Mouse (Mus musculus): ENCODE measurements at regions not wholly inside any gene's neighbourhood (a gene's known extent, or its start where the extent isn't known, plus 50 kb on each side); places are given as distances from the start of the nearest gene placed in this dataset.
A peak's percentile ranks its signal among the peaks of the same experiment; 100 is the strongest.

DNA sequence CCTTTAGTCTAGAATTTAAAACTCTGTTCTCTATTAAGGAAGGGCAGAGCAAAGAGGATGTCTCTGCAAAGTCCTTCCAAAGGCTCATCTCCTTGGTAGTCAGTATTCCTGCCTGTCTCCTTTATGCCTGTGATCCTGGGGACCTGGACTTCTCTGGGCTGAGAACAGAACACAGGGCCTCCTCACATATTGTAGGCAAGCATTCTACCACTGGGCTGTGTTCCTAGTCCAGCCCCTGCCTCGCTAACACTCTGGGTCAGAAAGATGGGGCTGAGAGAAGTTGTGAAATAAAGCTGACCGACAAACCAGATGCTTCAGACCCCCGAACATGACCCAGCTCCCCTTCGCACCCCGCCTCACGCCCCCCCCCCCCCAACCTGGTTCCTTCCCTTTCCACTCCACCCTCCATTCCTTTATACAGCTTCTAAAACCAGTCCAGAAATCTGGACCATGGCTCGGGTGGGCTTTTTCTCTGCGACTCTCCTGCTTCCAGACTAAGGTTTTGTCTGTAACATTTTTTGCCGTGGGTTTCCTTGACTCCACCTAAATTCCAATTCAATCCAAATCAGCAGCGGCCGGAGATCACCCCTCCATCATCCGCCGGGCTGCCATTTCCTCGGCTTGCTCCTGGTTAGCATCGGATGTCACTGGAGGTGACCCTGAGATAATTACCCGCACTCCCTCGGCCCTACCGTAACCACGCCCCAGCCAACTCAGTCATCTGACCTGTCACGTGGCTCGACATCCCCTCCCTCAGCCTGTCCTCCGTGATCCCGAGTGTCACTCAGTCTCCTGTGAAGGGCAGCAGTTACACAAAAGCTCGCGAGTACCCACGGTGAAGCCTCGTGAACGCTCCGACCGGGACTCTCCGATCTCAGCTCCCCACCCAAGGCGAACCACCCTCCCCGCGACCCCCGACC lies 89.3 kb upstream of the Synm start:
- peaks cover 6% of the 10 kb centered on the region for H3K4me1 ChIP-seq (replicated peaks; ENCODE audit: control insufficient read depth, insufficient read depth, low read length)
- H3K9ac ChIP-seq (replicated peaks; ENCODE audit: low read depth, low read length), result peak overlapping the region; percentile 68
- H3K4me2 ChIP-seq (ENCODE audit: low read length), result peak overlapping the region; percentile 82
- WGBS, result 1% methylated on average over 35 of the region's 35 CpGs
- H3K4me3 ChIP-seq (replicated peaks; ENCODE audit: low read length), result peak overlapping the region; percentile 57
- ATAC-seq, result peak; percentile 94
- H3K36me3 ChIP-seq (ENCODE audit: control insufficient read depth, insufficient read depth), result no peaks in the 10 kb centered on the region
- no peaks in the 10 kb centered on the region for H3K27me3 ChIP-seq (replicated peaks; ENCODE audit: control insufficient read depth, insufficient read depth, low read length)
- H3K27ac ChIP-seq (ENCODE audit: low read length), result no peak overlapping the region
- H3K9me3 ChIP-seq (ENCODE audit: control insufficient read depth, low read length), result no peaks in the 10 kb centered on the region

DNA sequence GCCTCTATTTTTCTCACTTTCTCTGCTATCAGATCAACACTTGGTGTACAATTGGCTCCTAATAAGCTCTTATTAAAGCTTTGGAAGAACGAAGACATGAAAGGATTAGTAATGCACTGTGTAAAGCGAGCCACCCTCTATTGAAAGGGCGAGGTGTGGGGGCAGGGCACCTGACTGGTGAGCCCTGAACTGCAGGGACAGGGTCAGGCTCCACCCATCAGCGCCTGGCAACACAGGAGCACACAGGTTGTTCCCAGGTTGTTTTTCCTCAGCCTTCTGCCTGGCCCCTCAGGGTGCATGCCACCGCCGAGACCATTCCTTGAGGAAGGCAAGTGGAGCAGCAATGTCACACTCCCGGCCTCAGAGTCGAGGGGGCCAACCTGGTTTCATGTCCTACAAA lies 87.3 kb upstream of the Synm start:
- Histone ChIP-seq H3K9ac (replicated peaks; ENCODE audit: low read depth, low read length) (no peak overlapping the region), H3K4me2 (ENCODE audit: low read length) (no peak overlapping the region), H3K4me3 (replicated peaks; ENCODE audit: low read length) (no peak overlapping the region), H3K36me3 (ENCODE audit: control insufficient read depth, insufficient read depth) (no peaks in the 10 kb centered on the region), H3K27ac (ENCODE audit: low read length) (no peak overlapping the region), H3K9me3 (ENCODE audit: control insufficient read depth, low read length) (no peaks in the 10 kb centered on the region), H3K27me3 (replicated peaks; ENCODE audit: control insufficient read depth, insufficient read depth, low read length) (no peaks in the 10 kb centered on the region), H3K4me1 (replicated peaks; ENCODE audit: control insufficient read depth, insufficient read depth, low read length) (peaks cover 6% of the 10 kb centered on the region)
- WGBS, result 11% methylated on average over 8 of the region's 8 CpGs
- ATAC-seq, result no peak

DNA sequence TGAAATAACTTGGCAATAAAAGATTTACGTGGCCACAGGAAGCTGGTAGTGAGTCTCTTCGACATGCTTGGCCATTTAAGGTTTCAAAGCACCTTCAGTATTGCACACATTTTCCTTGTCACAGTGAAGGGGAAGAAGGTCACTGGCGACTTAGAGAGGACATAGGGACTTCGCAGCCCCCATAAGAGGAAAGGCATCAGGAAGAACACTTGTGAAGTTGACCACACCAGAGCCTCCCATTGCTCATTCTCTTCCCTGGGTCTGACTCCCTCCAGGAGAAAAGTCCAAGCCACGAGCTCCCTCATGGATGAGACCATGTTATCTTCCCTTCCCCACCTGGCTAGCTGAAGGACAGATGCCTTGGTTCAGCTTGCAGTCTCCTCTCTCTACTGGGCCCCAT lies 77.4 kb upstream of the Synm start:
- WGBS, result 90% methylated on average over 5 of the region's 5 CpGs
- Histone ChIP-seq H3K27ac (ENCODE audit: low read length) (no peak overlapping the region), H3K36me3 (ENCODE audit: control insufficient read depth, insufficient read depth) (no peaks in the 10 kb centered on the region), H3K4me2 (ENCODE audit: low read length) (no peak overlapping the region), H3K9me3 (ENCODE audit: control insufficient read depth, low read length) (peaks cover 3% of the 10 kb centered on the region; the same call in 1 of the 2 replicates), H3K9ac (replicated peaks; ENCODE audit: low read depth, low read length) (no peak overlapping the region), H3K4me3 (replicated peaks; ENCODE audit: low read length) (no peak overlapping the region), H3K27me3 (replicated peaks; ENCODE audit: control insufficient read depth, insufficient read depth, low read length) (no peaks in the 10 kb centered on the region), H3K4me1 (replicated peaks; ENCODE audit: control insufficient read depth, insufficient read depth, low read length) (0 out of 2 replicates have a peak, but pooled peaks cover 2% of the 10 kb centered on the region)
- no peak for ATAC-seq

DNA sequence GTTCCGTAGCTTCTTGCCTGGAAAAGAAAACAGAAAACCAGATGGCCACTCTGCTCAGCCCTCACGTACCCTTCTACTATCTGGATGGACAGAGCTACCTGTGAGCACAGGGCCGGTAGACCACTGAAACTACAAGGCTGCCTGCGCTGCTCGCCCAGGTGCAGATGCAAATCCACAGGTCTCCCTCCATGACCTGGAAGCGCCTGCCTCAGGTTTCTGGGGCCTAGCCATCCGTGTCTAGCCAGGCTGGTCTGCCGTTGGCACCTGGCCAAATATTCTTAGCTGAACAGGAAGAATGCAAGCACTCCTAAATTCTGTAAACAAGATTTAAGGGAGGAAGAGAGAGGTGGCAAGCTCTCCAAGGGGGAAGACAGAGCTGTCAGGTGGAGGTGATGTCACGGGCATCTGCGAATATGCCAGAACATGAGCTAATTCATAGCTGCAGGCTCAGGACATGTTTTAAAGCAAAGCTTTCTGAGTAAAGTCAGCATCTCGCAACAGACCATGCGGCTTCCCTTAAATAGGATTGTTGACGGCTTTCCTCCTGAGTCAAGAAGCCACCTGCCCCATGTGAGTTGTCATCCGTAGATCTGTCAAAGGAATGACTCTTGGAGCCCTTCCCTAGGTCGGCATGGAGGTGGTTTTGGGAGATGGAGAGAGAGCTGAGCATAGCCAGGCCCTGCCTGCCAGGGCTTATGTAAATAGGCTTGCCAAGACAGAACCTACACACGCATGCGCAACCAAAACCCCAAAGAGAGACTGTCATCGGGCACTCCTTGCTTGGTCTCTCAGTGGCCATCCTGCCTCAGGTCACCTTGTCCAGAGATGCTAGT lies 76.8 kb upstream of the Synm start:
- Histone ChIP-seq H3K27me3 (replicated peaks; ENCODE audit: control insufficient read depth, insufficient read depth, low read length) (no peaks in the 10 kb centered on the region), H3K27ac (ENCODE audit: low read length) (no peak overlapping the region), H3K4me3 (replicated peaks; ENCODE audit: low read length) (no peak overlapping the region), H3K36me3 (ENCODE audit: control insufficient read depth, insufficient read depth) (no peaks in the 10 kb centered on the region), H3K4me1 (replicated peaks; ENCODE audit: control insufficient read depth, insufficient read depth, low read length) (0 out of 2 replicates have a peak, but pooled peaks cover 2% of the 10 kb centered on the region), H3K9ac (replicated peaks; ENCODE audit: low read depth, low read length) (no peak overlapping the region), H3K9me3 (ENCODE audit: control insufficient read depth, low read length) (peaks cover 3% of the 10 kb centered on the region; the same call in 1 of the 2 replicates), H3K4me2 (ENCODE audit: low read length) (no peak overlapping the region)
- 77% methylated on average over 18 of the region's 18 CpGs for WGBS
- ATAC-seq, result no peak

DNA sequence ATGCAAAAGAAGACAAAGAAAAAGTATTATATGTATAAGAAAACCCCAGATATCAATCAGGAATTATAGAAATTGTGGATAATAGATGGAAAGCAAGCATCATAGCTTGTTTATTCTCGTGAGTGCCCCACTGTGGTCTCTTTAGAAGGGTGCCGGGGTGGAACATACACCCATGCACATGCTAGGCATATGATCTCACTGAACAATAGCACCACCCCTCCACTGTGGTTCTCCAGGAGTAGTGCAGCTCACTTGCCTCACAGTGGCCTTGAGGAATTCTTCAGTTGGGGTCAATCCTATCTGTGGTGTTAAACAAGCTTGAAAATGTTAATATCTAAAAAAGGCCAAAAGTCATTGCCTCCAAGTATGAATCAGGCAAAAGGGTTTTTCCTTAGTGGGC lies 72.2 kb upstream of the Synm start:
- no peaks in the 10 kb centered on the region for H3K36me3 ChIP-seq (ENCODE audit: control insufficient read depth, insufficient read depth)
- peaks cover 7% of the 10 kb centered on the region; the same call in 1 of the 2 replicates for H3K4me1 ChIP-seq (replicated peaks; ENCODE audit: control insufficient read depth, insufficient read depth, low read length)
- no peak overlapping the region for H3K9ac ChIP-seq (replicated peaks; ENCODE audit: low read depth, low read length)
- no peaks in the 10 kb centered on the region for H3K27me3 ChIP-seq (replicated peaks; ENCODE audit: control insufficient read depth, insufficient read depth, low read length)
- 85% methylated on average over 2 of the region's 2 CpGs for WGBS
- no peak for ATAC-seq
- H3K9me3 ChIP-seq (ENCODE audit: control insufficient read depth, low read length), result no peaks in the 10 kb centered on the region; the same call in 1 of the 2 replicates
- H3K4me3 ChIP-seq (replicated peaks; ENCODE audit: low read length), result no peak overlapping the region
- no peak overlapping the region for H3K4me2 ChIP-seq (ENCODE audit: low read length)
- H3K27ac ChIP-seq (ENCODE audit: low read length), result no peak overlapping the region

DNA sequence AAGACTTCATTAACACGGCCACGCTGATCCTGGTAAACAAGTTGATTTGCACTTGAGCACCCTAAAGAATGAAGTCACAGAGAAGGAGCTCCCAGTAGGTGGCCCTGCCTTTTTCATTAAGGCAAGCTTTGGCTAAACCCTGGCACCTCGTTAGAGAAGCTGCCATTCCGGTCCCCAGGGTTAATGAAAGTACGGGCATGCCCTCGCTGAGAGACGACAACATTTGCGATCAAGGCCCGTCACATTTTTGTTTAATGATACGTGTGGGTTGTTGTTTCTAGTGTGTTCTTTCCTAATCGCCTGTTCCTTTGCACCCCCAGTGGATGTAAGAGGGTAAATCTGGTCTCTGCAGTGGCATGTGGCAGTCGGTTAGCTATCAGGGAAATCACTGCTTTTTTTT lies 67.8 kb upstream of the Synm start:
- WGBS, result 18% methylated on average over 12 of the region's 12 CpGs
- ATAC-seq, result no peak
- Histone ChIP-seq H3K4me3 (replicated peaks; ENCODE audit: low read length) (no peak overlapping the region), H3K4me2 (ENCODE audit: low read length) (no peak overlapping the region), H3K9ac (replicated peaks; ENCODE audit: low read depth, low read length) (no peak overlapping the region), H3K4me1 (replicated peaks; ENCODE audit: control insufficient read depth, insufficient read depth, low read length) (peaks cover 9% of the 10 kb centered on the region; the same call in 1 of the 2 replicates), H3K27ac (ENCODE audit: low read length) (no peak overlapping the region), H3K9me3 (ENCODE audit: control insufficient read depth, low read length) (no peaks in the 10 kb centered on the region), H3K27me3 (replicated peaks; ENCODE audit: control insufficient read depth, insufficient read depth, low read length) (no peaks in the 10 kb centered on the region), H3K36me3 (ENCODE audit: control insufficient read depth, insufficient read depth) (no peaks in the 10 kb centered on the region)

DNA sequence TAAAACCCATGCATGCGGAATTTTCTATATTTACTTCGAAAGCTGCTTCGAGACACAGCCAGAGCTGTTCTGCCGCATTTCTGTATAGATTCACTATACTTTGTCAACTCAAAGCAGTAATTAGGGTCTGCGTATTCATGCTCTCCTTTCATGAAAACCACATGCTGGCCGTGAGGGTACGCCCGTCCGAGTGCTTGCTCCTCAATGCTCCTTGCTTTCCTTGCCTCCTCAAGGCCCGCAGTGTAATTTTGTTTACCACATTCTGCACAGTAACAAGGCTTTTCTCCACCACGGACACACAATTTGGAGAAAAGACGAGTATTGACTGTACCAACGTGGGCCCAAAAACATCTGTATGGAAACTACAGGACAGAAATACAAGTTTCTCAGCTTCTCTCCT lies 67.4 kb upstream of the Synm start:
- Histone ChIP-seq H3K9me3 (ENCODE audit: control insufficient read depth, low read length) (no peaks in the 10 kb centered on the region), H3K27me3 (replicated peaks; ENCODE audit: control insufficient read depth, insufficient read depth, low read length) (no peaks in the 10 kb centered on the region), H3K27ac (ENCODE audit: low read length) (no peak overlapping the region), H3K9ac (replicated peaks; ENCODE audit: low read depth, low read length) (no peak overlapping the region), H3K4me1 (replicated peaks; ENCODE audit: control insufficient read depth, insufficient read depth, low read length) (peaks cover 9% of the 10 kb centered on the region; the same call in 1 of the 2 replicates), H3K4me2 (ENCODE audit: low read length) (no peak overlapping the region), H3K36me3 (ENCODE audit: control insufficient read depth, insufficient read depth) (no peaks in the 10 kb centered on the region), H3K4me3 (replicated peaks; ENCODE audit: low read length) (no peak overlapping the region)
- 21% methylated on average over 13 of the region's 13 CpGs for WGBS
- ATAC-seq, result no peak

DNA sequence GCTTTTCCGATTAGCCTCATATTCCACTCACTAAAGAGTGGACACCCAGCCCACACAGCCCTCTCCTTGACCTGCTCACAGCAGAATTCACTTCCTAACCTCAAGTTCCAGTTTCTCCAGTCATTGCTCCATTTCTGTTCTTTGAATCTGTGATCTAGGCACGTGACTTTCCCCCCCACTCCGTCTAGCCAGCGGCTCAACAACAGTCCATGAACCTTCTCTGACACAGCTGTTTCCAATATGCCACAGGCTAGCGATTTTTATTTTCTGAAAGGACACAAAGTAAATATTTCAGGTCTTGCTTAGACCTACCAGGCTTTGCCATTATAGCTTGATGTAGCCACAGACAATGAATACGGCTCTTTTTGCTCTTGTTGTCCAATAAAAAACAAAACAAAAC lies 66.8 kb upstream of the Synm start:
- no peaks in the 10 kb centered on the region for H3K9me3 ChIP-seq (ENCODE audit: control insufficient read depth, low read length)
- ATAC-seq, result no peak
- peaks cover 9% of the 10 kb centered on the region; the same call in 1 of the 2 replicates for H3K4me1 ChIP-seq (replicated peaks; ENCODE audit: control insufficient read depth, insufficient read depth, low read length)
- no peaks in the 10 kb centered on the region for H3K36me3 ChIP-seq (ENCODE audit: control insufficient read depth, insufficient read depth)
- H3K4me2 ChIP-seq (ENCODE audit: low read length), result no peak overlapping the region
- H3K27me3 ChIP-seq (replicated peaks; ENCODE audit: control insufficient read depth, insufficient read depth, low read length), result no peaks in the 10 kb centered on the region
- WGBS, result 80% methylated on average over 6 of the region's 6 CpGs
- no peak overlapping the region for H3K27ac ChIP-seq (ENCODE audit: low read length)
- H3K4me3 ChIP-seq (replicated peaks; ENCODE audit: low read length), result no peak overlapping the region
- H3K9ac ChIP-seq (replicated peaks; ENCODE audit: low read depth, low read length), result no peak overlapping the region

DNA sequence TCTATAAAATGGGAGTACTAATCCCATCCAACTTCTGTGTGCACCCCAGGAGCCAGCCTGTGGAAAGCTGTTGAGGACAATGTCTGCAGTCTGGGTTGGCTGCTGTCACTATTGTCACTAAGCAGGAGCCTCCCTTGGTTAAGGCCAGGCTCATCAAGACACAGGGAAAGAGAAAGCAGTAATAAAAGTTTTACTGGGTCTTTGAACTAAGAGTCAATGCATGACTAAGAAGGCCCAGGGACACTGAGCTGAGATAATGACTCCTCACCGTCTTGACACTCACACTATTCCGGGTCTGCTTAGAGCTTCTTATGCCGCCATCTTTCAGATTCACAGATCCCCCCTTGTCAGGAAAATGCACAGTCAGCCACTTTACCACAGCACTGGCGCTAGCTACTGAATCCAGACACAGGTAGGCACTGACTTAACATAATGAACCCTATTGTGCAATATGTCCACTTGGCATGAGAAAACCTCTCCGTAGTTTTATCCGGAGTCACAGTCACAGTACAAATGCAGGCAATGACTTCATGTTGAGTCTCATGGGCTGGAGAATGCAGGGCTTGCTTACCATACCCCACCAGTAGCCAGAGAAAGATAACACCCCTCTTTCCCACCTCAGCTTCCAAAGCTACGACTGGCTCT lies 66.2 kb upstream of the Synm start:
- H3K27me3 ChIP-seq (replicated peaks; ENCODE audit: control insufficient read depth, insufficient read depth, low read length), result no peaks in the 10 kb centered on the region
- H3K36me3 ChIP-seq (ENCODE audit: control insufficient read depth, insufficient read depth), result no peaks in the 10 kb centered on the region
- no peak overlapping the region for H3K27ac ChIP-seq (ENCODE audit: low read length)
- 87% methylated on average over 7 of the region's 7 CpGs for WGBS
- peaks cover 9% of the 10 kb centered on the region; the same call in 1 of the 2 replicates for H3K4me1 ChIP-seq (replicated peaks; ENCODE audit: control insufficient read depth, insufficient read depth, low read length)
- no peak for ATAC-seq
- no peak overlapping the region for H3K9ac ChIP-seq (replicated peaks; ENCODE audit: low read depth, low read length)
- H3K4me3 ChIP-seq (replicated peaks; ENCODE audit: low read length), result no peak overlapping the region
- H3K9me3 ChIP-seq (ENCODE audit: control insufficient read depth, low read length), result no peaks in the 10 kb centered on the region
- H3K4me2 ChIP-seq (ENCODE audit: low read length), result no peak overlapping the region
